Mouse (Mus musculus) adrenal gland (tissue): ENCODE results near the gene Ctnnd1.
"Not testable (repeated sequence)": the region's sequence is repeated elsewhere in the genome, so short reads cannot be mapped to it uniquely, and the experiment has no call there.

Experiments
- intact Hi-C: fragments of 180-260 bp; cut with DNase I; formaldehyde crosslinking; loops from one replicate; pipeline ENCODE4 v1.15.1; 2025
- long read RNA-seq, 2 experiments: library from polyadenylated mRNA; unstranded; transcript quantifications; one replicate each; pipeline ENCODE4 v2.0.0; 2020; ENCODE audit warnings: borderline replicate concordance in 1 of 2; ENCODE audit not compliant: insufficient replicate concordance in 1 of 2

Gene Ctnnd1
- long read RNA-seq, experiment 1, partial matches to known transcripts = 1 of 2 reads
- long read RNA-seq, experiment 1, other reads (novel, unspliced or antisense) = 1 of 2 reads
- long read RNA-seq, experiment 2, partial matches to known transcripts = 0 of 2 reads
- long read RNA-seq, experiment 2, other reads (novel, unspliced or antisense) = 2 of 2 reads

GRCm38 (mm10) chr2:84650464-84651195 is at the start of gene Ctnnd1:
Gene Ctnnd1 (minus strand): TSS chr2:84650765.
- intact Hi-C loops = no loop called here

- intact Hi-C loops = no loop called here
Observed at GRCm38 (mm10) chr2:84695007-84695695, 44.6 kb upstream of the Ctnnd1 start.

GRCm38 (mm10) chr2:84690050-84690449 is 39.5 kb upstream of the Ctnnd1 start:
- intact Hi-C loops = no loop called here

DNA sequence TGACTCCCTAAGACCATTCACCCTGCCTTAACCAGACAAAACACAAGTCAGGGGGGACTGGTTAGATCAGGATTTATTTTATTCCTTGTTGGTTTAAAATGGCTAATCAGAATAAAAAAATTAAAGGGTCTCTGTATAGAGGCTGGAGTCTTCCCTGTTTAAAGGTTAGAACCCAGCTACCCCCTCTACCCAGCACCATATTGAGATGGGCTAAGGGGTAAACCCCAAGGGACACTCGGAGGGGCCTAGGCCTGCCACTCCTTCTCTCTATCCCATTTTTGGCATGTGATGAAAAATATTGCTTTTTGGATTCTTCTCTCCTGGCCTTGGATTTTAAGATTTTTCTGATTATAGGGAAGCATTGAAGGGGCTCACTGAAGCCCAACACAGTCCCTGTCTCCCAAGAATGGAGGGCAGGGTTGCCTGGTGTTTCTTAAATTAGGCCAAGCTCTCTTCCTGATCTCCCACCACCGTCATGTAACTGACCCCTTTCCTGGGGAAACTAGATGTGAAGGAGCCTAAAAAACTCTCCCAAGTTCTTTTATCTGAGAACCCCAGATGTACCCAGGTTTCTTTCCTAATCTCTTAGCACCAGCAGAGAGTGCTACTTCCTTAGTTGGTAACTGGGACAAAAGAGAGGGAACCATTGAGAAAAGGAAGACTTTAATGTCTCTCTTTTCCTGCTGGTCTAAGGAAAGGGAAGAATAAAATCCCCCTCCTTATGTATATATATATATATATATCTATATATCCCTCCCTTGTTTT is 37.7 kb upstream of the Ctnnd1 start:
- intact Hi-C loops = no loop called here

- intact Hi-C loops = no loop called here
Observed at GRCm38 (mm10) chr2:84682605-84683183, 32.1 kb upstream of the Ctnnd1 start.

DNA sequence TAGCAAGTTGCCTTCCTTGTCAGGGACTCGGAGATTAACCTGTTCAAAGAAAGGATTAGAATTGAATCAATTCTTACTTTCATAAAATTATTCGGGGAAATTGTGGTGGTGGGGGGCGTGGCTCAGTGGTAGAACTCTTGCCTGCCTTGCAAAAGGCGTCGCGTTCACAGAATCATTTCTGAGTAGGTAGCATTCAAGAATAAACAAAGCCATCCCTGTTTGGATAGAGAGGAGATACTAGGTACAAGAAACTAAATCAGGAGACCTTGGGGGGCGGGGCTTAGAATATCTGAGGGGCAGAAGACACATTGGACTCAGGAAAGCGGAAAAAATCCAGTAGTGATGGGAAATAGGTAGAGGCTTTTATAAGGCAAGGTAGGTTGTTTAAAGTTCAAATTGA is 28.5 kb upstream of the Ctnnd1 start, which contains the start of gene Tmx2:
TSS of gene Tmx2 (minus strand) at position 125 of the 400 bp plus-strand sequence.
- intact Hi-C loops = loop anchor here (5.0 kb wide), 1 partner anchor 33 kb away; no protein-coding TSS in a partner anchor

GRCm38 (mm10) chr2:84677968-84678880 is 27.7 kb upstream of the Ctnnd1 start, which contains the start of the genes Gm28635 and Med19:
Gene Gm28635 (minus strand): TSS chr2:84678041.
Gene Med19 (plus strand): TSS chr2:84678402.
- intact Hi-C loops = loop anchor here (5.0 kb wide), 1 partner anchor 34 kb away; no protein-coding TSS in a partner anchor

- intact Hi-C loops = loop anchor here (5.0 kb wide), 1 partner anchor 35 kb away; no protein-coding TSS in a partner anchor
Observed at GRCm38 (mm10) chr2:84677270-84677967, 26.9 kb upstream of the Ctnnd1 start.

DNA sequence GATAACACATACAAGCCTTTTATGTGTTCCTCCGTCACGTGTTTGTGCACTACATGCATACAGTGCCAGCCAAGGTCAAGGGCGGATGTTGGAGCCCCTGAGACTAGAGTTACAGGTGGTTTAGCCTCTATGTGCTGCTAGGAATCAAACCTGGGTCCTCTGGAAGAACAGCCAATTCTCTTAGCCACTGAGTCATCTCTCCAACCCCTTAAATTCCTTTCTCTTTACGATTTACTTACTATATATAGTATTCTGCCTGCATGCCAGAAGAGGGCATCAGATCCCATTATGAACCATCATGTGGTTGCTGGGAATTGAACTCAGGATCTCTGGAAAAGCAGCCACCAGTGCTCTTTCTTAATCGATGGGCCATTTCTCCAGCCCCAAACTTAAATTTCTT is 21.0 kb upstream of the Ctnnd1 start:
- intact Hi-C loops = not testable (repeated sequence)

GRCm38 (mm10) chr2:84670569-84670933 is 20.0 kb upstream of the Ctnnd1 start, which contains the start of gene Selenoh:
Gene Selenoh (minus strand): TSS chr2:84670770.
- intact Hi-C loops = no loop called here

DNA sequence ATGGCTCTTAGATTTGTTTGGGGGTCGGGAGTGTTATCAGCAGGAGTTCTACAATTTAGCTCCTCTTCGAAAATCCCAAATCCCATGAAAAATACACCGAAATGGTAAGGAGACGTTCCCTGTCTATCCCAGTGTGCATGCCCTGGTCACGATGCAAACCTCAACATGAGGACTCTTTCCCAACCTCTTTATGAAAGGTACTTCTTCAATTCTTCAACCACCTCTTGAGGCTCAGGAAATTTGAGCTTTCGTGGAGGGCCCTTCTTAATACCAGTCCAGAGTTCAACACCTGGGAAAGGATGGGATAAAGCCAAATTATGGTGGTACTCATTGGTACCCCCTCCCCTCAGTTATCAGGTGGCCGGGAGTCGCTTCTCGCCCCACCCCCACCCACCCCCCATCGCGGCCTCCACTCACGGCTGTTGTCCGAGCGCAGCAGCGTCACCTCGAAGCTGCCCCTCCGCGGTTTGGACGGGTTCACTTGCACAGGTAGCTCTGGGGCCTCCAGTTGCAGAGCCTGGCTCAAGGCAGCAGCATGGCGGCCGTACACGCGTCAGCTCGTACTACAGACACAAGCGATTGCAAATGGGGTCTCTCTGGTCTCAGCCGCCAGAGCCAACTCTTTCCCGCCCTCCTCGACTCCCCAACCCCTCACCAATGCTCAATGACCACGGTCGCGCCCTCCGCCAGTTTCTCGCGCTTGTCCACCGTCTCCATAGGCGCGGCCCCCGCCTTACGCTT is 19.4 kb upstream of the Ctnnd1 start:
- intact Hi-C loops = no loop called here

DNA sequence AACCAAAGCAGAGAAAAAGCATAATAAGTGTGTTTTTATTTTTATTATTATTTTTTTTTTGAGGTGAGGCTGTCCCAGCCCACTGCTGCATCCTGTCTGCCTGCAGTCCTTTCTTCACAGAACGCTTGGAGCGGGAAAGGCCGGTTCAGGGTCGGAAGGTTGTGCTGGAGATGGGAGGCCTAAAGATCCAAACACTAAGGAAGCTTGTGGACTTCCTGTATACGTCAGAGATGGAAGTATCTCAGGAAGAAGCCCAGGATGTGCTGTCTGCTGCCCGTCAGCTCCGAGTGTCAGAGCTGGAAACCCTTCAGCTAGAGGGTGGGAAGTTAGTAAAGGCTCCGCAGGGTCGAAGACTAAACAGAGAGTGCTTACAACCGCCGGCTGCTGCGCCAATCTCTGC is 15.5 kb upstream of the Ctnnd1 start:
- intact Hi-C loops = no loop called here

- intact Hi-C loops = no loop called here
Observed at GRCm38 (mm10) chr2:84662866-84663265, 12.3 kb upstream of the Ctnnd1 start.

GRCm38 (mm10) chr2:84660253-84660652 is 9.7 kb upstream of the Ctnnd1 start:
- intact Hi-C loops = loop anchor here (2.0 kb wide), 1 partner anchor 205 kb away; no protein-coding TSS in a partner anchor

GRCm38 (mm10) chr2:84658806-84659205 is 8.2 kb upstream of the Ctnnd1 start, which contains the start of gene Btbd18:
Gene Btbd18 (plus strand): TSS chr2:84659079.
- intact Hi-C loops = no loop called here

GRCm38 (mm10) chr2:84655864-84656263 is 5.3 kb upstream of the Ctnnd1 start:
- intact Hi-C loops = no loop called here

DNA sequence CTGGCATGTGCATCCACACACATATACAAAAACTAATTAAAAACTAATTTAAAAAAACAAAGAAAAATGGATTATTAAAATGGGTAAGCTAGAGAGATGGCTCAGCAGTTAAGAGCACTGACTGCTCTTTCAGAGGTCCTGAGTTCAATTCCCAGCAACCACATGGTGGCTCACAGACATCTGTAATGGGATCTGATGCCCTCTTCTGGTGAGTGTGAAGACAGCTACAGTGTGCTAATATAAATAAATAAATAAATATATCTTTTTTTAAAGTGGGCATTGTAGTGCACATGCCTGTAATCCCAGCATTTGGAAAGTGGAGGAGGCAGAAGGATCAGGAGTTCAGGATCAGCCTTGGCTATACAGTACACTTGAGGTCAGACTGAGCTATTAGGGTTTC is 2.8 kb upstream of the Ctnnd1 start:
- intact Hi-C loops = no loop called here

DNA sequence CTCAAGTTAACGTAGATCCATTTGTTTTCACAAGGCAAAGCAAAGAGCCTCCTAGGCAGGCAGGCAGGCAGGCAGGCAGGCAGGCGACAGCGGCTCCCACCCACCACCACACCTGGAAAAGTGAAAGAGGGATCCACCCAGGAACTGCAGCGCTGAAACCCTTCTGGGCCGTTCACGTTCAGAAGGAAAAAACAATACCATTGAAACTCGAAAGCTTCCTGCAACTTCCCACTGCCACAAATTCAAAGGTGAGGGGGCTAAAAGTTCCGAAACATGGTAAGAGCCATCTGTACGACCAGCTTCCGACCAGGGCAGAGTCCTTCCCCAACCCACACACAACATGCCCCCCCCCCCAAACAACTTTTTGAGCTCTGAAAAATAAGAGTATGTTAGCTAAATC is 891 bp downstream of the Ctnnd1 start:
- intact Hi-C loops = loop anchor here (2.0 kb wide), 1 partner anchor 31 kb away; no protein-coding TSS in a partner anchor
